Mouse (Mus musculus): ENCODE measurements at regions not wholly inside any gene's neighbourhood (a gene's known extent, or its start where the extent isn't known, plus 50 kb on each side); places are given as distances from the start of the nearest gene placed in this dataset.

DNA sequence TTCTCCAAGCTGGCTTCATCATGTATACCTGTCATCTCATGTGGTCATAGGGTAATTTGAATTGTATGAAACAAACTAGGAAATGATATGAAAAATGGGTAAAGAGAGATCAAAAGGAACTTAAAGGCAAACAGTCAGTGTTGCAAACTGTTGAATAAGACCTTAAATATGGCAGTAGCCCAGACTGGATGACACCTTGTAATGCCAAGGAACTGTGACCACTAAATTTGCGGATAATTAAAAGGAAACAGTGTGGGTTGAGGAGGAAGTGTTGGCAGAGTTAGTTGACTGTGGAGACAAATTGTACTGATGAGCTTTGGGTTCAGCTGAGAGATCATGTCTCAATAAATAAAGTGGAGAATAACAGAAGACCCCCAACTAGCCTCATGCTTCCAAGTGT is 147.3 kb upstream of the Rasa1 start:
- DNase-seq (ENCODE audit: low read depth, low spot score), result no peak

GRCm38 (mm10) chr13:85430821-85431220 is 141.9 kb upstream of the Rasa1 start:
- no peak for DNase-seq (ENCODE audit: low read depth, low spot score)

DNA sequence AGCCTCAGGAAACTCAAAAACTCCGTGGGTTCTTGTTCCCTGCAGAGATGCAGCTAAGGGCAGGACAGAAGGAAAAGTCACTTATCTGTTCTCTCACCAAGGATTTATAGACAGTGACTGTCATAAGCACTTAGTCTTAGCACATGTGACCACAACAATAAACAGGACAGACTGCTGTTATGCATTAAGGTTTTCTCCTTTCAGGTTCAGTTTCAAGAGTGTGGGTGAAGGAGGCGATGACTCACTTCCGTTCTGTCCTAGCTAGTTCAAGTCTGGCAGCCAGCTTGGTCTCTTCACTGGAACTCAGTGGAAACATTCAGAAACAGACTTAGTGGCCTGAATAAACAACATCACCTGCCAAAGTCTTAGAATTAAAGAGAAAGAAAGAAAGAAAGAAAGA is 141.1 kb upstream of the Rasa1 start:
- no peak for DNase-seq (ENCODE audit: low read depth, low spot score)

DNA sequence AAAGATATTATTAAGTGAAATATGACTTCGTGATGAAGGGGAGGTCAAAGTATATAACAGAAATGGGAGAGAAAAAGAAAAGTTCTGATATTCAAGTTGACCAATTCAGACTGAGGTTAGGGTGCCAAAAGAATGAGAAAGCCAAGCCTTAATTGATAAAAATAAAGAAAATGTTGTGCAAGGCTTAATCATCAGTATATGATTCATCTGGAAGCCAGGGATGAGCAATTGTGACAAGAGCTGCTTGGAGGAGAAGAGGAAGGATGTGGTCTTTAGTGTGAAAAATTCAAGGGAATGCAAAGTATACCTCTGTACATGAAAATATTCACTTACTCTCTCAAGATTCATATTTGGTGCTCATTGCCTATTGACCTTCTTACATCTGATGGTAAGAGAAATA is 129.7 kb upstream of the Rasa1 start:
- no peak for DNase-seq (ENCODE audit: low read depth, low spot score)

DNA sequence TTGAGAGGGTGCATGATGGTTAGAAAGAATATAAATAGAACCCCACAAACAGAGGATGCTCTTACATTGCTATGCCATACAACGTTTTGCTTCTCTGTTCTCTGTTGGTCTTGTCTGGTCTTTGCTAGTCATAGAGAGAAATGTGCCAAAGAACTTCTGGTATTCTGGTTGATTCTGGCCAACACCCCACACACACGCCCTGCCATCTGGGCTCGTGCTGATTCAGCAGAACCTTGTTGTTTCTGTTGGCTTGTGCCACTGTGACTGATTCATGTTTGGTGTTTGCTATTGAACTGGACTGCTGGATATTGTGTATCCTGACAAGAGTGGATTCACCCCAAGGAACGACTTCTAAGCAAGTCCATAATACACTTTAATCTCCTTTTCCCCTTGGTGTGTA is 126.0 kb upstream of the Rasa1 start:
- DNase-seq (ENCODE audit: low read depth, low spot score), result no peak

- no peak for DNase-seq (ENCODE audit: low read depth, low spot score)
These were observed 122.4 kb upstream of the Rasa1 start for GRCm38 (mm10) chr13:85411327-85411726.

DNA sequence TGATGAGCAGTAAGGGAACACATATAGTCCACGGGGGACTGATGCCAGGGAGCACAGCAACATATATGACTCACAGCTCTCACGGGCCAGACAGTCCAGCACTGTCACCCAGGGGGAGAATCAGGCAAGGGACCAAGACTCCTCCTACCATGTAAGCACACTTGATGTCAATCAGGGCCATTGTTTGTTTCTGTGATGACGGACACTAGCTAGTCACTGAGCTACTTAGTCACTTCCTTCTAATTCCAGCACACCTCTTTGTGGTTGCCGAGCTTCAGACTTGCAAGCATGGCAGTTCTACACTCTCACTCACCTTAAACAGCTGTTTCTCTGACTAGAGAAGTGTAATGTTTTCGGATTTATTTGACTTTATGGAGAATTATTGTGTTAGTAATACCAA is 109.9 kb upstream of the Rasa1 start:
- DNase-seq (ENCODE audit: low read depth, low spot score), result no peak

DNA sequence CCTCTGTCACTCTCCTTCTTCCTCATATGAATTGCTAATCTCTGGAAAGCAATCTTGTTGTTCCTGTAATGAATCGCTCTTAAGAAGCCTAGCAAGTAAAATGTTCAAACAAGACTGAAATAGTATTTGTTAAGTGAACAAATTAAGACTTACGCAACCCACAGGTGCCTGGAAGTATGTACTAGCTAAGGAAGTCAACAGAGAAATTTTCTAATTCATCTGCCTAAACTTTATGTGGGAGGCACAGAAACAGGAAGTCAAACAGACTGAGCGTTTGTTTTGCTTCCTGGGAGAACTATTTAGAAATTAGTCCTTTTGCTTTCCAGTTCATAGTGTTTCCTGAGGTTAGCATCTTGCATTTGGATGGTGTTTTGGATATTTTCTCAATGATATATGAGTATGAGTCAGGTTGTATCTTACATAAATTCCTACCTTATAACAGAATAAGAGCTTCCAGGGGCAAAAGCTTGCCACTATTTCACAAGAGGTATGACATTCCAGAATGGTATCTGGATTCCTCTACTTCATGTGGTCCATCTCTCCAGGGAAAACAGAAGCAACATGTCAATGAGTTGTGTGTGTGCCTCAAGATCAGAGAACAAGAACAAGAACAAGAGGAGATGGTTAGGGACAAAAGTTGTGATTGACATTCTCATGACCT is 87.5 kb upstream of the Rasa1 start:
- no peak for DNase-seq (ENCODE audit: low read depth, low spot score)

- no peak for DNase-seq (ENCODE audit: low read depth, low spot score)
These were observed 70.7 kb upstream of the Rasa1 start for GRCm38 (mm10) chr13:85359621-85360020.

DNA sequence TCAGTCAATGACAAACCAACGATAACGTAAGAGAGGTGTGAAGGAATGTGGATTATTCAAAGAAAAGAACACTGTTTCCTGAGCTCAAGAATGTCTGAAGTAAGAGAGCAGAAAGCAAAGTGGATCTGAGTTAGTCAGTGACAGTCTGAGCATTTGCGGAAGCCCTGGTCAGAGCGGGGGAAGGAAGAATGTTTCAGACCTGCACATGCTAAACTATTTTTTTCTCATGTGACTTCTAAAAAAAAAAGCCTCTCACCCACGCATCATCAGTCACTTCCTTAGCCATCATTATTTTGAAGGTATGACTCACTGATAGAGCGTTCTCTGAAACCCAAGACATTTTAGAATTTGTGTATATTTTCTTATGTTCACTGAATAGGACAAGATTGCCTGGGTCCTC is 70.2 kb upstream of the Rasa1 start:
- no peak for DNase-seq (ENCODE audit: low read depth, low spot score)

- DNase-seq (ENCODE audit: low read depth, low spot score), result no peak
These were observed 63.1 kb upstream of the Rasa1 start for GRCm38 (mm10) chr13:85352061-85352460.
